Mouse (Mus musculus): Measurements from ENCODE around the gene Dck.

DNA sequence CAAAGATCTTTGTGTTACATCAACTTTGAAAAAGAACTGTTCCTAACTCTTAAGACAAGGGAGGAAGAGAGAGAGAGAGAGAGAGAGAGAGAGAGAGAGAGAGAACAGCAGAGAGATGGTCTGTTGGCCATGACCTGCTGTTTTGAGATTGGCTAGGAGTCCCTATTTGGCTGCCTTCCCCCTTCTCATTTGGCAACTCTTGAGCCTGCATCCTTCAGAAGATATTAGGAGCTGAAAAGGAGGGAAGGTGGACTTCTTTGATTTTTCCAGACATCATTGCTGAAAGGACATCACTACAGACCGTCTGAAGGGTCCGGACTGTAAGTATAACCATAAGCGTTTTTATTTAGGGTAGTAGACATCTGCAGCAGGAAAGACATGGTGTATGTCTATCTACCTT is 28.9 kb downstream of the Dck start:
- TF ChIP-seq POLR2A (IDR thresholded peaks at IDR 0.05; ENCODE audit: low read depth, low read length): no peak
- TF ChIP-seq CTCF (IDR thresholded peaks at IDR 0.05; ENCODE audit: extremely low read depth, insufficient read length, insufficient replicate concordance, low read depth, low read length): no peak
